Mouse (Mus musculus) retina, postnatal 1 day (tissue): Measurements from ENCODE around the gene Osbp.
A peak's percentile ranks its signal among the peaks of the same experiment; 100 is the strongest.

Experiments
- DNase-seq: peaks from one replicate; pipeline ENCODE4 v3.0.0-alpha.2; 2012

Osbp gene

GRCm38 (mm10) chr19:11989334-11989733 lies 23.6 kb downstream of the Osbp start:
- DNase-seq = no peak

- no peak for DNase-seq
Measured at GRCm38 (mm10) chr19:11992034-11992433, 26.3 kb downstream of the Osbp start.

GRCm38 (mm10) chr19:11992441-11993029 lies 26.8 kb downstream of the Osbp start:
- DNase-seq = no peak

- no peak for DNase-seq
Measured at GRCm38 (mm10) chr19:11994703-11995431, 29.1 kb downstream of the Osbp start.

GRCm38 (mm10) chr19:11995722-11996448 lies 30.1 kb downstream of the Osbp start:
- no peak for DNase-seq

- DNase-seq = no peak
Measured at GRCm38 (mm10) chr19:12001686-12002085, 35.9 kb downstream of the Osbp start.

- DNase-seq = peak; percentile 80
Measured at GRCm38 (mm10) chr19:12002125-12002524, 36.4 kb downstream of the Osbp start.

- no peak for DNase-seq
Measured at GRCm38 (mm10) chr19:12002791-12003190, 37.0 kb downstream of the Osbp start.

- DNase-seq = no peak
Measured at GRCm38 (mm10) chr19:12003568-12003967, 37.8 kb downstream of the Osbp start.

GRCm38 (mm10) chr19:12004216-12005008 lies 38.7 kb downstream of the Osbp start:
- DNase-seq = peak; percentile 21

- DNase-seq = peak; percentile 93
Measured at GRCm38 (mm10) chr19:12005376-12006360, 39.9 kb downstream of the Osbp start.

GRCm38 (mm10) chr19:12006361-12006947 lies 40.7 kb downstream of the Osbp start:
- peak; percentile 38 for DNase-seq

- peak; percentile 77 for DNase-seq
Measured at GRCm38 (mm10) chr19:12007105-12007931, 41.6 kb downstream of the Osbp start.

GRCm38 (mm10) chr19:12008410-12009380 lies 43.0 kb downstream of the Osbp start:
- peak; percentile 35 for DNase-seq

GRCm38 (mm10) chr19:12009501-12010280 lies 44.0 kb downstream of the Osbp start:
- peak; percentile 88 for DNase-seq

GRCm38 (mm10) chr19:12010281-12010771 lies 44.6 kb downstream of the Osbp start:
- peak; percentile 85 for DNase-seq

GRCm38 (mm10) chr19:12010916-12011559 lies 45.3 kb downstream of the Osbp start:
- peak; percentile 94 for DNase-seq
